Mouse (Mus musculus): Measurements from ENCODE around the gene Kcnn3.

- TF ChIP-seq POLR2A (IDR thresholded peaks at IDR 0.05; ENCODE audit: borderline replicate concordance, insufficient read depth, low read length): no peak
- TF ChIP-seq CTCF (IDR thresholded peaks at IDR 0.05; ENCODE audit: borderline replicate concordance, insufficient read depth, low read depth, low read length): no peak
These were observed 195.9 kb downstream of the Kcnn3 start for GRCm38 (mm10) chr3:89715967-89716256.

Data from cerebellum, adult 2 months (tissue).